Mouse (Mus musculus) heart, postnatal 0 days (tissue): ENCODE results near the gene Flrt2. TPM values are rescaled to one million over a fixed set of nuclear protein-coding genes. Genes with fewer than 3 reads are reported as not detected.

Source experiments
- ATAC-seq: fragments of 200-750 bp; cut with Nextera tagmentation; 2 replicates; pipeline ENCODE4 v1.8.0; 2017; ENCODE audit warnings: low read depth, moderate number of reproducible peaks, moderate library complexity; ENCODE audit not compliant: insufficient read depth
- DNase-seq: peaks from one replicate; pipeline ENCODE4 v3.0.0-alpha.2; 2016; ENCODE audit warnings: low spot score
- H3K27ac ChIP-seq: fragments of 300-500 bp; sonication (generic); 2 replicates; pipeline ENCODE4 v1.5.1; 2014; ENCODE audit warnings: low read depth, mild to moderate bottlenecking
- H3K27me3 ChIP-seq: fragments of 300-500 bp; sonication (generic); 2 replicates; pipeline ENCODE4 v1.6.1; 2014; ENCODE audit warnings: low read length, mixed read lengths; ENCODE audit not compliant: control insufficient read depth, insufficient read depth
- H3K36me3 ChIP-seq: fragments of 300-500 bp; sonication (generic); replicated peaks from 2 replicates; pipeline ENCODE4 v1.6.1; 2014; ENCODE audit warnings: low read length, mixed read lengths; ENCODE audit not compliant: control insufficient read depth, insufficient read depth
- H3K4me1 ChIP-seq: fragments of 300-500 bp; sonication (generic); 2 replicates; pipeline ENCODE4 v1.6.1; 2014; ENCODE audit warnings: antibody characterized with exemption; ENCODE audit not compliant: control insufficient read depth, insufficient read depth
- H3K4me2 ChIP-seq: fragments of 300-500 bp; sonication (generic); 2 replicates; pipeline ENCODE4 v1.6.1; 2014; ENCODE audit warnings: low read depth, mild to moderate bottlenecking, low read length, moderate library complexity
- H3K4me3 ChIP-seq: fragments of 300-500 bp; sonication (generic); 2 replicates; pipeline ENCODE4 v1.5.1; 2014; ENCODE audit warnings: low read depth, low read length
- H3K9ac ChIP-seq: fragments of 300-500 bp; sonication (generic); replicated peaks from 2 replicates; pipeline ENCODE4 v1.6.1; 2014; ENCODE audit warnings: low read depth, low read length, mixed read lengths
- H3K9me3 ChIP-seq: fragments of 300-500 bp; sonication (generic); replicated peaks from 2 replicates; pipeline ENCODE4 v1.6.1; 2016; ENCODE audit warnings: low read length; ENCODE audit not compliant: control insufficient read depth
- CTCF ChIP-seq: IDR thresholded peaks from 2 replicates; pipeline ENCODE4 v1.5.1; 2016; ENCODE audit warnings: antibody characterized with exemption, control low read depth, low read depth
- EP300 ChIP-seq: IDR thresholded peaks from 2 replicates; pipeline ENCODE4 v1.6.1; 2016; ENCODE audit warnings: antibody characterized with exemption, low read depth
- WGBS: fragments of 180-500 bp; shearing (Covaris S2); extraction: QIAGEN DNeasy Blood & Tissue Kit; methylation state at CpG from one replicate; pipeline ENCODE4 v1.1.7; 2014; 5-methylcytosine and 5-hydroxymethylcytosine counted together
- polyA plus RNA-seq: library from polyadenylated mRNA; unstranded; fragments of >200 nt; fragmentation: Nextera tagmentation; extraction: Ambion mirVana; gene quantifications from 2 replicates; pipeline ENCODE4 v1.2.1, GENCODE M21; 2015
- total RNA-seq: library from RNA; depleted of rRNA; stranded (reverse); fragments of >200 nt; gene quantifications from 2 replicates; pipeline ENCODE4 v1.2.3, GENCODE M21; 2014; ENCODE audit warnings: low replicate concordance

The Flrt2 gene
- total and polyA plus RNA-seq, 2 experiments from 2014 or later = 6.3 to 20.3 TPM

DNA sequence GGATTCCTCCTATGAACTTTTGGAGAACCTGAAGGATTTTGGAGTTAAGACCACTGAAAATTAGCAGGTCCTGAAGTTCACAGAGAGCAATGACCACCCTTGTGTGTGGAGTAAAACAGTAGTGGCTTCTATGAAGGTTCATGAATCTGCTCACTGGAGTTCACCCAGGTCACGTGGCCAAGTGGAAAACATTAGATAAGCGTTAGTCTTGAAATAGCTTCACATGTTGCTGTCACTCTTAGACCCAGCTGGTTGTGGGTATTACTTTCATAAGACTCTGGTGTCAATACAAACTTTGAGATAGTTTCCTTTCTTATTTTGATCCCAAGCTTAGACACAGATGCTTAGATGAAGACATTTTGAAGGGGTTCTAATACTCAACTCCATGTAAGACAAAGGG is 8.7 kb downstream of the Flrt2 start:
- peak; percentile 87 for ATAC-seq

GRCm38 (mm10) chr12:95701580-95701979 is 9.6 kb downstream of the Flrt2 start:
- Histone ChIP-seq H3K4me1 (peaks cover 29% of the 10 kb centered on the region), H3K9me3 (no peaks in the 10 kb centered on the region), H3K27ac (no peak overlapping the region), H3K4me3 (no peak overlapping the region), H3K9ac (no peak overlapping the region), H3K4me2 (no peak overlapping the region), H3K36me3 (no peaks in the 10 kb centered on the region), H3K27me3 (no peaks in the 10 kb centered on the region)
- ATAC-seq (no peak), DNase-seq (no peak)
- no peak for TF ChIP-seq EP300
- TF ChIP-seq CTCF = no peak

More for the DNA sequence above, 8.7 kb downstream of the Flrt2 start:
- Histone ChIP-seq H3K4me3 (no peak overlapping the region), H3K27ac (peak overlapping the region; percentile 76), H3K36me3 (no peaks in the 10 kb centered on the region), H3K4me1 (peaks cover 29% of the 10 kb centered on the region), H3K9ac (no peak overlapping the region), H3K4me2 (peak overlapping the region; percentile 34; the same call in 1 of the 2 replicates), H3K9me3 (no peaks in the 10 kb centered on the region), H3K27me3 (no peaks in the 10 kb centered on the region)
- 24% methylated on average over 2 of the region's 2 CpGs for WGBS
- TF ChIP-seq CTCF (no peak), EP300 (no peak)
- DNase-seq = peak; percentile 85

DNA sequence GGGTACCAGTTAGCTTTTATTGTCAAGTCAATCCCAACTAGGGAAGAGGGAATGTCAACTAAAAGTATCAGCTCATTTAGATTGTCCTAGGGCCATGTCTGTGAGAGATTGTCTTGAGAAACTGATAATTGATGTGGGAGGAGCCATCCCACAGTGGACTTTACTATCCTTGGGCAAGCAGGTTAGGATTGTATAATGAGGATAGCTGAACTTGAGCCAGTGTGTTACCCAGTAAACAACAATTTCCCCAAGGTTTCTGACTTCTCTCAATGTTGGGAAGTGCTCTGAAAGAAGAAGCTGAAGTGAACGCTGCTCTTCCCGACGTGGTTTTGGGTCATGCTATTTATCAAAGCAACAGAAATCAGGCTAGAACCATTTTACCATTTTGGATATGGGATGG is 13.0 kb downstream of the Flrt2 start:
- 93% methylated on average over 3 of the region's 3 CpGs for WGBS
- Histone ChIP-seq H3K4me3 (no peak overlapping the region), H3K27ac (no peak overlapping the region), H3K9ac (no peak overlapping the region), H3K4me1 (peaks cover 16% of the 10 kb centered on the region; the same call in 1 of the 2 replicates), H3K27me3 (no peaks in the 10 kb centered on the region), H3K4me2 (no peak overlapping the region), H3K36me3 (no peaks in the 10 kb centered on the region), H3K9me3 (no peaks in the 10 kb centered on the region)
- ATAC-seq (no peak), DNase-seq (no peak)
- TF ChIP-seq CTCF (no peak), EP300 (no peak)

DNA sequence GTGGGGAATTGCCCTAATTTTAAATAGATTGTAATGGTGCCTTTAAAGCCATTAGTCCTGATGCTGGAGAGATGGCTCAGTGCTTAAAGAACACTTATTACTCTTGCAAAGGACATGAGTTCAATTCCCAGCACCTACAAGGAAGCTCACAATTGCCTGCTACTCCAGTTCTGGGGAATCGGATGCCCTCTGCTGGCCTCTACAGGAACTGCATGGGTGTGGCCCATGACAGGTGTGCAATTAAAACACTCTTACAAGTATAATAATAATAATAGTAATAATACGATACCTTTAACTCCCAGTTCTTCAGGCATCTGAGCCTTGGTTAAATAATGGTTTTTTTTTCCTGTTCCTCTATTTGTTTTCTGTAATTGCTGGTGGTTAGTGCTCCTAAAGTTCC is 31.2 kb downstream of the Flrt2 start:
- ATAC-seq = no peak
- 95% methylated on average over 2 of the region's 2 CpGs for WGBS
- TF ChIP-seq EP300 = no peak
- peak; percentile 19; the same call in 1 of the 2 replicates for TF ChIP-seq CTCF
- H3K27ac ChIP-seq = no peak overlapping the region
- H3K4me2 ChIP-seq = no peak overlapping the region
- H3K27me3 ChIP-seq = no peaks in the 10 kb centered on the region
- H3K9ac ChIP-seq = no peak overlapping the region
- no peaks in the 10 kb centered on the region for H3K9me3 ChIP-seq
- H3K4me3 ChIP-seq = no peak overlapping the region
- no peak for DNase-seq
- no peaks in the 10 kb centered on the region for H3K36me3 ChIP-seq
- H3K4me1 ChIP-seq = peaks cover 10% of the 10 kb centered on the region; the same call in 1 of the 2 replicates

GRCm38 (mm10) chr12:95734075-95734474 is 42.0 kb downstream of the Flrt2 start:
- TF ChIP-seq EP300 (no peak), CTCF (no peak)
- H3K4me1 ChIP-seq = peaks cover 28% of the 10 kb centered on the region
- no peaks in the 10 kb centered on the region for H3K27me3 ChIP-seq
- no peak; the same call in 1 of the 2 replicates for ATAC-seq
- no peak overlapping the region for H3K9ac ChIP-seq
- no peaks in the 10 kb centered on the region for H3K9me3 ChIP-seq
- DNase-seq = peak; percentile 49
- H3K36me3 ChIP-seq = no peaks in the 10 kb centered on the region
- no peak overlapping the region for H3K4me3 ChIP-seq
- WGBS = 21% methylated on average over 1 of the region's 1 CpGs
- H3K4me2 ChIP-seq = no peak overlapping the region
- peak overlapping the region; percentile 19 for H3K27ac ChIP-seq

DNA sequence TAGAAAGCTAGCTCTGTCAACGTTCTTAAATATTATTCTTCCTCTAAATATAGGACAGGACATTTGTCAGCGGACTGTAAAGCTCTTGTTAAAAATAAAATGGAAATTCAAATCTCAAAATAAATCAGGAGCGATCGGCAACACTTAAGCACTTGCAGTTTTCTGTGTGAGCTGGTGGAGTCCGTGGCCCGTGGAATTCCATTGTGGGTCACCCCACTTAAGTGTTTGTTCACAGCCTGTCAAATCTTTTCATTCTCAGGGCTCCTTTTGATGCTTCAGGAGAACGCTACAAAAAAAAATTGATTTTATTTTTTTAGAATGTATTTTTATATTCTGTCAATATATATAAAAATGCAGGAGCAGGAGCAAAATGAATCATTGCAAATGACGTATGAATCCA is 45.5 kb downstream of the Flrt2 start:
- no peak for TF ChIP-seq CTCF
- TF ChIP-seq EP300 = no peak
- ATAC-seq = no peak
- 22% methylated on average over 8 of the region's 8 CpGs for WGBS
- H3K4me1 ChIP-seq = peaks cover 25% of the 10 kb centered on the region
- no peaks in the 10 kb centered on the region for H3K36me3 ChIP-seq
- H3K9me3 ChIP-seq = no peaks in the 10 kb centered on the region
- H3K27ac ChIP-seq = 0 out of 2 replicates have a peak overlapping the region, but pooled peaks have one; percentile 3
- peak overlapping the region; percentile 34 for H3K4me3 ChIP-seq
- H3K27me3 ChIP-seq = no peaks in the 10 kb centered on the region
- DNase-seq = no peak
- H3K9ac ChIP-seq = peak overlapping the region; percentile 47
- peak overlapping the region; percentile 58 for H3K4me2 ChIP-seq
